Mouse (Mus musculus): Measurements from ENCODE around the gene Map4.
"Not testable (repeated sequence)": the region's sequence is repeated elsewhere in the genome, so short reads cannot be mapped to it uniquely, and the experiment has no call there.

Map4 gene

DNA sequence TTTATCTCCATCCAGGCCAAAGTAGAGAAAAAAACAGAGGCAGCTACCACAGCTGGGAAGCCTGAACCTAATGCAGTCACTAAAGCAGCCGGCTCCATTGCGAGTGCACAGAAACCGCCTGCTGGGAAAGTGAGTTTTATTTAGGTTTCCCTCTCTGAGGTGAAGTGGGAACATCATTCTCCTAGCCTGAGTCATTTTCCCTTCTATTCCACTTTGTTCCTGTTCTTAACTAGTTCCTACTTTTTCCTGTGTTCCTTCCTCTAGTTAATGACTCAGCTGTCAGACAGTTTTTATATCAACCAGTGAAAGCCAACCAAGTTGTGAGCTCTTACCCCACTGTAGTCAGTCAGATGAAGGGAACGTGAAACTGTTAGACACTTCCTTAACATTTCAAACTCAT is 139.8 kb downstream of the Map4 start:
- DNase-seq: no peak

GRCm38 (mm10) chr9:110071843-110072242 is 140.6 kb downstream of the Map4 start:
- peak; percentile 91 for DNase-seq

GRCm38 (mm10) chr9:110076468-110076867 is 145.2 kb downstream of the Map4 start:
- DNase-seq: not testable (repeated sequence)

DNA sequence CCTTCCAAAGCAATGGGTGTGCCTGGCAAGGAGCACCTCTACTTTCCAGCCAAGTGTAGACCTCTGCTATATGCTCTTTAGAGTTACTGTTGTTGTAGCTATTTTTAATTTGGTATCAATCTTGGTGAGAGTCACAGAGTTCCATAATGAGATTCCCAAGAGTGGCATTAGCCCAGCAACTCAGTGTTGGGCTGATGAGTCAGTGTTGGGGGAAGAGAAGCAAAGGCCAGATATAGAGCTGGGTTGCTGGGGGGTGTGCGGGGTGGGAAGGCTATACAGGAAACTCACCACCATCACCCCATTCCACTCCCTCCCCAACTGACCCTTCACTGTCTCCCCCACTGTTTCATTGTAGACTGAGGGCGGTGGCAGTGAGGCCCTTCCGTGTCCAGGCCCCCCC is 149.8 kb downstream of the Map4 start:
- no peak for DNase-seq

DNA sequence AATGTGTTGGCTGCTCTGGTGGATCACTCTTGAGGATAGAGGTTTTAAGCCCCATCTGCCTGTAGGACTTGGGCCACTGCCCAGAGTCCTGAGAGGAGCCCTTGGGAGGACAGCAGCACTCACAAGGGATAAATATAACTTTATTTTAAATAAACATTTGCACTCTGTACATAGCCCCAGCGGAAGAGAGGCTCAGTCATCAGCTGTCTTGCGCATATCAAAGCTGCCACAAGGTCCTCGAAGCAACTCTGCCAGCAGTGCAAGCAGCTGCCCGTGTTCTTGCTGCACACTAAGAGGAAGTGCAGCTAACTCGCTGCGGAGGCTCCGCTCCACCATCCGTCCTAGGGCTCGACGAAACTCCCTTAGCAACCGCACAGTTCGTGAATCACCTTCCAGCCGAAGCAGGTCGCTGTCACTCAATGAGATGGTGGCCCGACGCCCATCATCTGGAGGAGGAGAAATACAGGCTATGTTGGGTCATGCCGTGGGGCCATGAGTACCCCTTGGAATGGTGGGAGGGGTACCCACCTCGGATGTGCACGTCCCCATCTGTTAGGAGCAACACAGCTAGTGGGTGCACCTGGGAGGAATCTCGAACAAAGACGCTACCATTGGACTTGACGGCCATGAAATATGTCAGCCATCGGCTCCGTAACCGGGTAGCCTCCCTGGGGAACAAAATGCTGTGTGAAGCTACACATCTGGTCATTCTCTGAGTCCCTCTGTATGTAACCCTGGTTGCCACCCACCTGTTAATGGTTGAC is 153.1 kb downstream of the Map4 start:
- DNase-seq: no peak

- no peak for DNase-seq
Measured at GRCm38 (mm10) chr9:110085693-110086092, 154.4 kb downstream of the Map4 start.

- peak; percentile 42 for DNase-seq
Measured at GRCm38 (mm10) chr9:110093303-110093702, 162.0 kb downstream of the Map4 start.

- DNase-seq: no peak
Measured at GRCm38 (mm10) chr9:110094761-110095160, 163.5 kb downstream of the Map4 start.

DNA sequence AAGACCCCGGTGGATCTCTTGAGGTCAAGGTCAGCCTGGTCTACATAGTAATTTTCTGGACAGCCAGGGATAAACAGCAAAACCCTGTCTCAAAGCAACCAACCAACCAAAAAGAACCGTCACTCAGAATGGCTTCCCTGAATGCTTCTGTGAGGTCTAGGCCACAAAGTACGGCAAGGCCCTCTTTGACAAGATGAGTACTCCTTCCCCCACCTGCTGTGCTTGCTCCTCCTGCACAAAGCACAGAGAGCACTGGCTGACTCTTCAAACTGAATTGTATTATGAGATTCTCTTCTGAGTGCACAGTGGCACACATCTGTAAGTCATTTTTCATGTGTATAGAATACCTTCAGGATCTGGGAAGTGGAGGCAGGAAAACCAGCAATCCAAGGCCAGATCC is 166.5 kb downstream of the Map4 start:
- no peak for DNase-seq

GRCm38 (mm10) chr9:110100627-110101600 is 169.7 kb downstream of the Map4 start:
- peak; percentile 95 for DNase-seq

DNA sequence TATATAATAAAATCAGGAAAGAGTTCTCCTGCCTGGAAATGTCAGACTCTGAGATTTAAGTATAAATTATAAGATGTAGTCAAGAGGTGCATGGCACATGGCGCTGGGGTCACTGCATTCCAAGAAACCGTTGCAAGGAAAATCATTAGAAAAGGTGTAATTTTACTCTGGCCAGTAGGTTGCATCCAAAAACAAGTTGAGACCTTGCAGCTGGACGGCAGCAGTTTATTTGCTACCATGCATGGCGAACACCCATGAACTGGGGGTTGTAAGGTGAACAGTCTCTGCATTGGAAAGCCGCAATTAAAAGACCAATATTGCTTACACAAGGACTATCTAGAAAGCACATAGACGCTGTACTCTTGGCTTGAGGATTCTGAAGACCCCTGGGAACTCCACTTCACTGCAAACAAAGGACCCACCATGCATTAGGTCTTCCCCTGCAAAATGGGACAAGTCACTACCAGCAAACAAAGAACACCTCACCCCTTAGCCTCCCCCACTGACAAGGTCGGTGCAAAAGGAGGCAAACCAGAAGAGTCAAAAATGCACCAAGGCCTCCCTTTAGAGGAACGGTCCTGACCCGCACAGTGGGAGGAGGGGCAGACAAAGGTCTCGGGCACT is 185.2 kb downstream of the Map4 start:
- no peak for DNase-seq

GRCm38 (mm10) chr9:110116977-110117778 is 185.9 kb downstream of the Map4 start, which contains the start of gene Smarcc1:
TSS of gene Smarcc1 (plus strand) at chr9:110117708.
- DNase-seq: peak; percentile 90

DNA sequence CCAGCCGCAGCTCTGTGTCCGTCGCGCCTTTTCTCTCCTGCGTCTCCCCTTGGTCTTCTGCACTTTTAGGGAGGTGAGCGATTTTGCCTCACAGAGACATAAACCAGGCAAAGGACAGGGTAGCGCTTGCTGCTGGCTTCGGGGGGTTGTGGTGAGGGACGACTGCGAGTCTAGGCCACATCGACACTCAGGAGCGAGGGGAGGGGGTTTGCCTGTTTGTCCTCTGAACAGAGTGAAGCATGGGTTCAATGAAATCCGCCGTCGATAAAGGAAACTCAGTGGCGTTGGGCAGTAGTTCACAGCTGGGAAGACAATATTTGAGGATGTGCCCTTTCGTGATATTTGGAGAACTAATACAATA is 186.5 kb downstream of the Map4 start, which contains the start of gene Dhx30:
TSS of gene Dhx30 (minus strand) at position 52 of the 361 bp plus-strand sequence.
- no peak for DNase-seq

GRCm38 (mm10) chr9:110118249-110118648 is 187.0 kb downstream of the Map4 start:
- no peak for DNase-seq

DNA sequence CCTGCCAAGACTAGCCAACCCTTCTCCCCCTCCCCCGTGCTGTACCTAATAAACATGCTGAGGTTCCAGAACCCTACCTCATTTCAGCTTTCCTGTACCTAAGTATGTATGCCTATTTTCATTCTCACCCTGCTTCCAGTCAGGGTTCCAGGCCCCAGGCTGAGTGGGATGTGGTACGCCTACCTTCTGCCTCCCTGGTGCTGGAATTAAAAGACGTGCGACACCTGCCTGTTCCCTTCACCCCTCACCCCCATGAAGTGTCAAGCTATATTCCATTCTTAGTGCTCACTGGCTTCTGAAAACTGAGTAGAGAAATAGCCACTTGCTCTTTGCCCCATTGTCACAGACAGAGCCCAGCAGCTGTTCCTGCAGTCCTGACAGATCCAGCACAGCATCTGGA is 190.2 kb downstream of the Map4 start:
- no peak for DNase-seq

- no peak for DNase-seq
Measured at GRCm38 (mm10) chr9:110123322-110123721, 192.1 kb downstream of the Map4 start.

DNA sequence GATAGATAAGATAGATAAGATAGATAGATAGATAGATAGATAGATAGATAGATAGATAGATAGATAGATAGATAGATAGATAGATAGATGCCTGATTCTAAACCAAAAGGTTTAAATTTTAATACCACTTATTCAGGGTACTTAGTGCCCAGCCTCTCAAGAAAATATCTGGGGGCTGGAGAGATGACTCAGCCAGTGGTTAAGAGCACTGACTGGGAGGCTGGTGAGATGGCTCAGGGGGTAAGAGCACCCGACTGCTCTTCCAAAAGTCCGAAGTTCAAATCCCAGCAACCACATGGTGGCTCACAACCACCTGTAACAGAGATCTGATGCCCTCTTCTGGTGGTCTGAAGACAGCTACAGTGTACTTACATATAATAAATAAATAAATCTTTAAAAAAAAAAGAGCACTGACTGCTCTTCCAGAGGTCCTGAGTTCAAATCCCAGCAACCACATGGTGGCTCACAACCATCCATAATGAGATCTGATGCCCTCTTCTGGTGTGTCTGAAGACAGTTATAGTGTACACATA is 192.8 kb downstream of the Map4 start:
- DNase-seq: not testable (repeated sequence)

- peak; percentile 17 for DNase-seq
Measured at GRCm38 (mm10) chr9:110130896-110131524, 199.8 kb downstream of the Map4 start.

- DNase-seq: peak; percentile 100
Measured at GRCm38 (mm10) chr9:110131525-110132197, 200.4 kb downstream of the Map4 start.

GRCm38 (mm10) chr9:110132201-110132605 is 200.9 kb downstream of the Map4 start:
- DNase-seq: no peak

- no peak for DNase-seq
Measured at GRCm38 (mm10) chr9:110132921-110133320, 201.7 kb downstream of the Map4 start.

Data from thymus, postnatal 14 days (tissue).